Mouse (Mus musculus): ENCODE measurements around the gene Commd6. TPM values are rescaled to one million over a fixed set of nuclear protein-coding genes. Genes with fewer than 3 reads are reported as not detected.

The Commd6 gene
- total RNA-seq, 2 experiments from 2014 or later = 57.3 to 58.6 TPM

Other genes starting within 250 kb of the Commd6 start
- gene Tbc1d4, start 31.5 kb downstream of the Commd6 start, total RNA-seq (2021) = 10 to 100 TPM in 1 of 2 experiments, 1 to 10 TPM in 1; 6.1 to 12.0 TPM
- gene Uchl3, start 13.3 kb upstream of the Commd6 start, total RNA-seq (2021) = 10 to 100 TPM; 36.1 to 40.2 TPM
- gene Gm9922, start 89.1 kb upstream of the Commd6 start, total RNA-seq (2021) = not detected
- 100 to 1,000 TPM in 1 of 2 experiments, 10 to 100 TPM in 1; 81.4 to 118 TPM for gene Lmo7, start 89.3 kb upstream of the Commd6 start, total RNA-seq (2021)